Mouse (Mus musculus) spleen, embryonic (tissue): Measurements from ENCODE around the gene Morn3.

ENCODE experiments used
- CTCF ChIA-PET: fragments of 350-600 bp; sonication (Branson Sonifier 250); formaldehyde crosslinking; loops from one replicate; lab custom pipeline; 2022; lab: Charles Lee

Morn3 gene

DNA sequence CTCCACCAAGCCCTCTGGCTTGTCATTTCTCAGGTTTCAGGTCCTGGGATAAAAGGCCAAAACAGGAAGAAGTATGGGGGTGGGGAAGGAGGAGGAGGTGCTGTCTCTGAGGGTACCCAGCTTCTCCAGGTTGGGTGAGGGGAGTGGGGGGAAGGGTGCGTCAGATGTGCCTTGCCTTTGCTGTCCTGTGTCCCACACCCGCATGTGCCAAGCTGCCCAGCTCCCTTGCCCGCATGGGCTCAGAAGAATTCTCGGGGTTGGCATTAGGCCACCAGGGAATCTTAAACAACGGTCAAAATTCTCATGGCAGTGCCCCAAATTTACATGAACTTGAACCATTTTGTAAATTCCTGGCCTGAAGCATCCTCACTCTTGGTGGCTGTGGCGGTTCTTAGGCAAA is 20.4 kb downstream of the Morn3 start:
- CTCF ChIA-PET, result no interaction called here

DNA sequence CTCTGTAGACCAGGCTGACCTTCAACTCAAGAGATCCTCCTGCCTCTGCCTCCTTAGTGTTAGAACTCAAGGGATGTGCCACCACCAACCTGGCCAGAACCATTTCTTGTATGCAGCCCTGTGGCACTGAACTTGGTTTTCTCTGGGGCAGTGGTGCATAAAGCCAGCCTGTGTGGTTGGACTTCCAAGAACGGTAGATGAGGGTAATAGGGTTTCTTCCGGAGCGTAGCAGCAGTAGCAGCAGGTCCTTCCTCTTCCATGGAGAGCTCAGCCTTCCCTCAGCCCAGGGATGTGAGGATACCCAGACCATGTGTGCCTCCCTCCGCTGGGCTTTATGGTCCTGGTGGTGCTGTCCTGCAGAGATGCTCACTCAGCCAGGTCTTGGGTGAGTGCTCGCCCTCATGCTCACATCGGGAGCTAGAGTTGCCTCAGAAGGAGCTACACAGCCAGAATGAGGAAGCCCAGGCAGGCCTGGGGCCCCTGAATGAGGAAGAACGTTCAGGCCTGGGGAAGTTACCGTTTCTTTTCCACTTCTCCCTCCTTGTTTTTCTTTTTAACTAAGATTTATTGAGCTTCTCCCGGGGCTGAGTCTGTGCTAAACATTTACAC is 21.7 kb downstream of the Morn3 start:
- CTCF ChIA-PET, result interaction anchor here (0.6 kb wide), 3 partner anchors 30 to 86 kb away, joined by 3 to 5 read pairs (median 4); no protein-coding TSS in a partner anchor

DNA sequence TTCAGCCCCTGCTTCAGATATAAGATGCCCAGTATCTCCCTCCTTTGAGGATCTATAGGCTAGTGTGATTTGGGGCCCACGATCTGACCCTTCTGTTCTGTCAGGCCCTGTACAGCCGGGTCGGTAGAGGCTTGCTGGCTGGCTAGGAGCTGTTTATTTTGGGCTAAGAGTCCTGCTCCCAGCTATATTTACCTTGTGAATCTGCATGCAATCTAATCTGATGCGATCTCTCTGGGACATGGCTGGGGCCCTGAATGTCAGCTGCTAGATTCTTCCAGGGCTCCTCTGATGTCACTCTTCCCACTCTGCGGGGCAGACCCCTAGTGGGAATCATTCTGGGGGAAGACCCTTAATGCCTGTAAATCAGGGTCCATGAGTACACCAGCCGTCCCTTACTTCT is 22.5 kb downstream of the Morn3 start:
- CTCF ChIA-PET, result interaction anchor here (0.6 to 0.7 kb wide), 3 partner anchors 31 to 839 kb away, joined by 3 to 5 read pairs (median 4); no protein-coding TSS in a partner anchor

DNA sequence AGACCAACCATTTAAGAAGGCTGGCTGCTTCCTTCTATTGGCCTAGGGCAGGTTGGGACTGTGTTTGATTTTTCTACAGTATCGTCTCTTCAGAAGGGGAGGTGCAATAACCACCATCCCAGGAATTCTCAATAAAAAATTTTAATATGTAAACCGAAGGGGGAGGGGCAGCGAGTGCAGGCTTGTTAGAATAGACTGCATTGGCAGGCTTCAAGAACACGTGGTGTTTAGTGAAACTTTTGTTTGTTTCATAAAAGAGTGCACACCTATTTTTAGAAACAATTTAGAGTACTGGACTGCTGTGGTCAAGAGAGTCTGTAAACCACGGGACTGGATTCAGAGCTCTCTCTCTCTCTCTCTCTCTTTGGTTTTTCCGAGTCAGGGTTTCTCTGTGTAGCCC is 23.8 kb downstream of the Morn3 start:
- CTCF ChIA-PET, result interaction anchor here (0.6 kb wide), 1 partner anchor 34 kb away, joined by 9 read pairs; no protein-coding TSS in a partner anchor

DNA sequence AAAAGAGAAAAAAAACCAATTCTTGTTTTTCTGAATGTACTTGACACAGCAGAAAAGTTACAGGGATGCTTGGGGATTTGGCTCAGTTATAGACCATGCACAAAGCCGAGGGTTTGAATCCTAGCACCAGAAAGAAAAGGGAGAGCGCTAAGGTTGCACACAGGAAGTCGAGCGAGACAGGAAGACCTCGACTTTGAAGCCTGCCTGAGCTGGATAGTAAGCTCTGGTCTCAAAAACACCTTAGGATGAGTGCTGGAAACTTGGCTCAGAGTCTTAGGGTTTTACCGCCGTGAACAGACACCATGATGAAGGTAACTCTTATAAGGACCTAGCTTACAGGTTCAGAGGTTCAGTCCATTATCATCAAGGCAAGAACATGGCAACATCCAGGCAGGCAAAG is 25.4 kb downstream of the Morn3 start:
- CTCF ChIA-PET, result no interaction called here

DNA sequence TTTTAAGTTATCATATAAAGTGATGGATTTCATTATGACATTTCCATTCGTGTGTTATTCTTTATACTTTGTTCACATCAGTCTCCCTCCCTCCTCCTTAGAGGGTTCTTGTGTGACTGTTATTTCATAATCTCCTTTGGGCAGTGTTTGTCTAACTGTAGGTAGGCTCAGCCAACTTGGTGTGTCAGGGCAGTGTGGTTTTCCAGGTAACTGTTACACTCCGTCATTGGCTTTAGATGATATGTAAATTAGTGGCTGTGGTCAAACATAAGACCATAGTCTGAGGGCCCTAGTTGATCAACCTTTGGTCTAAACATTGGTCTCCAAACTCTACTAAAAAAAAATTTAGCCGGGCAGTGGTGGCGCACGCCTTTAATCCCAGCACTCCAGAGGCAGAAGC is 26.4 kb downstream of the Morn3 start:
- CTCF ChIA-PET, result interaction anchor here (0.6 kb wide), 1 partner anchor 1265 kb away, joined by 3 read pairs; no protein-coding TSS in a partner anchor

DNA sequence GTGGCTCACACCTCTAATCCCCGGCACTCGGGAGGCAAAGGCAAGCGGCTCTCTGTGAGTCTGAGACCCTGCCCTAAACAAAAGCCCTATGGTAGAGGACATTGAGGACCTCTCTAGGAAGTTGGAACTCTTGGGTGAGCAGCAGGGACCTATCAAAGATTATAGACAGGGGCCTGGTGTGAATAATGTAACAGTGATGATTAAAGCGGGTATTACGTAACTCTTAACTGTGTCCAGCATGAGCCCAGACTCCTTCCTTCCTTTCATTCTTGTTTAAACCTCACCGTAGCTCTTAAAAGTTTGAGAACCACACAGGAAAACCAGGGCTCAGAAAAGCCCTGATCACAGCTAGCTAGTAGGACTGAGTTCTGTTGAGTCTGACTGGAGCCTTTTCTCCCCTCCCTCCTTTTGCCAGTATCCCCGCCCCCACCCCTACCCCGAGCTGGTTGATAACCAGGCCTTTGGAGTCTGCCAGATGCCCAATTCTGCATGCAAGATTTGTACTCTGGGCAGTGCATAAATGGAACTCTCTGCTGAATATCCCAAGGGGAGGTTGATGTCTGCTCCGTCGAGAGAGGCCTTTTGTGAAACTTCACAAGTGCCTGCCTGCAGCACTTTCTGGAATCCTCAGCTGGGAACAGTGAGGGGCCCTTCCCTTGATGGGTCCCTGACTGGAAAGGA is 27.3 kb downstream of the Morn3 start:
- CTCF ChIA-PET, result interaction anchor here (0.5 to 0.6 kb wide), 2 partner anchors 21 to 44 kb away, joined by 3 to 11 read pairs; no protein-coding TSS in a partner anchor

DNA sequence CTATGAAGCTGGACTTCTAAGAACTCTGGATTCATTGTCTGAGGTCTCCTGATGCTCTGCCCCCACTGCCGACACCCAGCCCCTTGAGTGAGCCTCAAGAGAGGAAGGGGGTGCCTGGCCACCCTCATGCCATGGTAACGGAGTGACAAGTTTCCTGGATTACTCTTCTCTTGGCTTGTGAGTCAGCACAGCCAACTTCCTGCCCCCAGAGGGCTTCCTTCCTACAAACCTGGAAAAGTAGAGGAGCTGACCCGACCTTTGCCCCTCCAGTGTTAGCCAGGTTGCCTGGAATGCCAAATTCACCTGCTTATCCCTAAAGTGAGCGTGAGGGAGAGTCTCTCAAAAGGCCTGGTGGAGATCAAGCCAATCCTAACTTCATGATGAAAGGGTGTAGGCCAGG is 29.3 kb downstream of the Morn3 start:
- CTCF ChIA-PET, result interaction anchor here (0.6 kb wide), 1 partner anchor 107 kb away, joined by 7 read pairs; no protein-coding TSS in a partner anchor

DNA sequence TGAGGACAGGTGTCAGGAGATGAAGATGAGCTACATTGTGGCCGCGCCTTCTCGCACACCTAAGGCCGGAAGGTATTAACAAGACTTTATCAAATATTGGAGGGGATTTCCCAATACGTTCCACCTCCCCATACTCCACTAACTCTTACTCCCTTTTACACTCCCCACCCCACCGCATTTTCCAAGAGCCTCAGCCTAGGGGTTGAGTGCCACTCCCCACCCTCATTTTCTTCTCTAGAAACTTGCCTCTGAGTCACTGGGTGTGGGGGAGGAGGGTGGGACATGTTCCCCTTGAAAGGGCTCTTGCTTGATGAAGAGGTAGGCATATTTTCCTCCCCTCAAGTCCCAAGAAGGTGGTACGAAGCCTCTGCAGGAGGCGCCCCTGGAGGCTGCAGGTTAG is 30.9 kb downstream of the Morn3 start:
- CTCF ChIA-PET, result interaction anchor here (0.5 to 1.0 kb wide), 2 partner anchors 10 to 24 kb away, joined by 3 read pairs; no protein-coding TSS in a partner anchor

DNA sequence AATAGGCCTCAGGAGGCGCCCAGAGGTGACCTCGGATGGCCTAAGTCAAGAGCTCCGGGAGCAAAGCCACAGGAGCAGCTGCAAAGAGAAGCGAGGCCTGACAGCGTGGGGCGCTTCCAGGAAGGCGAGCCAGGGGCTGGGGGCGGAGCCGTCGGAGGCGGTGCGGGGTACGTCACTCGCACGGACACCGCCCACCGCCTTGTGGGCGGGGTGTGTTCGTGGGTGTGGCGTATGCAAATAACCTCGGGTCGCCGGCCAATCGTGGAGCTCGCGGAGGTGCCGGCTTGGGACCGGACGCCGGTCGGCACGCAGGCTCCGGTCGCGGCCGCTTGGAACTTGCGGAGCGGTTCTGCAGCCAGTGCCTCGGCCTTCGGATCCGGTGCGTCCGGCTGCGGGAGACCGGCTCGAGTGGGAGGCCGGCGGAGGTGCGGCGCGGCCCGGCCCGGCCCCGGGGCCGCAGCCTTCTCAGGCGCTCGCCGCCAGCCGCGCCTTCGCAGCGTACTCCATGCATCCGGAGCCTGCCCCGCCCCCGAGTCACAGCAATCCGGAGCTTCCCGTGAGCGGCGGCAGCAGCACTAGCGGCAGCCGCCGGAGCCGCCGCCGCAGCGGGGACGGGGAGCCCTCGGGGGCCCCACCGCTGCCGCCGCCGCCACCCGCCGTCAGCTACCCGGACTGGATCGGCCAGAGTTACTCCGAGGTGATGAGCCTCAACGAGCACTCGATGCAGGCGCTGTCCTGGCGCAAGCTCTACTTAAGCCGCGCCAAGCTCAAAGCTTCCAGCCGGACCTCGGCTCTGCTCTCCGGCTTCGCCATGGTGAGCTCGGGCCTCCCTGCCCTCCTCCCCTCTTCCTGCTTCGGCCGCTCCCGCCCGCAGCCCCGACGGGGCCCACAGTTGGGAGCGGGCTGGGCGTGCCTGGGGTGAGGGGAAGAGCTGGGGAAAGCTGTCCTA is 31.8 kb downstream of the Morn3 start, which contains the start of gene Orai1:
Gene Orai1, plus strand, starts transcription at position 322 of the 949 bp plus-strand sequence.
- CTCF ChIA-PET, result interaction anchor here (0.6 to 1.0 kb wide), 3 partner anchors 23 to 396 kb away, joined by 3 read pairs; no protein-coding TSS in a partner anchor

DNA sequence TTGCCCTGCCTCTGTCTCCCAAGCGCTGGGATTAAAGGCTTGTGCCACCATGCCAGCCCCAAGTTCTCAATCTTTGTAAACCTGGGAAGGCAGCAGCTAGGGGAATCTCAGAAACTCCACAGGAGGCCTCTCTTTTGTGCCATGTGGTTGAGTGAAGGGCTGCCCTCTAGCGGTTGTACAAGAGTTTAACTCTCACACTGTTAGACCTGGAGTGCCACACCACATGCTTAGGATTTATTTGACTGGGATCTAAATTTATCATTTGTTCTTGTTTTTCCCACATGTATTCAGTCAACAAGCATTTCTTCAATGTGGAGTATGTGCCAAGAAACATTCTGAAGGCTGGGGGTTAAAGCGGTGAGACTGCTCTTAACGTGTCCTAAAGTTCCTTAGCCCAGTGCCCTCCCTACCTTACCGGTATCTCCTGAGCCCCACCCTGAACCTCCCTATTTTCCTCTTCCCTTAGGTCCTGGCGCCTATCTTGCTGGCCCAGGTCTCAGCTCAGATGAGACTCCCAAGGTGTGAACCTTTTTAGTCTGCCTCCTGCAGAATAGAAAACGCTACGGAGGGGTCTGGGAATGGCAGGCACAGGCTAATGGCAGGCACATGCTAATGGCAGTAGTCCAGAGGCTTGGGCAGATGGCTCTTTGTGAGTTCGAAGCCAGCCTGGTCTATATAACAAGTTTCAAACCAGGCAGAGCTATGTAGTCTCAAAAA is 33.1 kb downstream of the Morn3 start:
- CTCF ChIA-PET, result interaction anchor here (0.5 to 1.3 kb wide), 5 partner anchors 45 to 134 kb away, joined by 3 to 11 read pairs (median 3); no protein-coding TSS in a partner anchor

DNA sequence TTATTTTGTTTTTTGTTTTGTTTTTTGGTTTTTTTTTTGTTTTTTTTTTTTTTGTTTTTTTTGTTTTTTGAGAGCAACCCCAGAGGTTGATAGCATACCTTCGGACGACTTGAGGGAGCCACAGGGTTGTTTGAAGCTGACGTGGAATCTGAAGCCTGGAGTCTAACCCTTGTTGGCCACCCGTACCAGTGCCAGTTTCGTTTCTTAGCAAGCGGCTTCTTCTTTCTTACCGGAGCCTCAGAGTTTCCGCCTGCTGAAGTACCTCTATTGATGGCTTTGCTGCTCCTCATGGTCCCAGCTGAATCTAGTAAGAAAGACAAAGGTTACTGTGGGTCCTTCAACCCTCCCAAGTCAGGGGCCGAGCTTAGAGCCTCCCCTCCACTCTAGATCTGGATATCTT is 35.1 kb downstream of the Morn3 start:
- CTCF ChIA-PET, result interaction anchor here (0.7 kb wide), 2 partner anchors 46 to 510 kb away, joined by 3 read pairs; partner anchors contain the start of gene Atp2a2

DNA sequence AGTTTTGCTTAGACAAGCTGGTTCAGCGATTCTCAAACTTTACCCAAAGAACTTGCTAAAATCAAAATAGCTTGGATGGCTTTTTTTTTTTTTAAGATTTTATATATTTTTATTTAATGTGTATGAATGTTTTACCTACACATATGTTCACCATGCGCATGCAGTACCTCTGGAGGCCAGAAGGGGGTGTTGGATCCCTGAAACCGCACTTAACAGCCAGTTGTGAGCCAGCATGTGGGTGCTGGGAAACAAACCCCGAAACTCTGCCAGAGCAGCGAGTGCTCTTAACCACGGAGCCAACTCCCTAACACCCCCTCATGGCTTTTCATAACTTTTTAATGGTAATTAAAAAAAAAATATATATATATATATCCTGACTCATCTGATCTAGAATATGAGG is 36.0 kb downstream of the Morn3 start:
- CTCF ChIA-PET, result no interaction called here

DNA sequence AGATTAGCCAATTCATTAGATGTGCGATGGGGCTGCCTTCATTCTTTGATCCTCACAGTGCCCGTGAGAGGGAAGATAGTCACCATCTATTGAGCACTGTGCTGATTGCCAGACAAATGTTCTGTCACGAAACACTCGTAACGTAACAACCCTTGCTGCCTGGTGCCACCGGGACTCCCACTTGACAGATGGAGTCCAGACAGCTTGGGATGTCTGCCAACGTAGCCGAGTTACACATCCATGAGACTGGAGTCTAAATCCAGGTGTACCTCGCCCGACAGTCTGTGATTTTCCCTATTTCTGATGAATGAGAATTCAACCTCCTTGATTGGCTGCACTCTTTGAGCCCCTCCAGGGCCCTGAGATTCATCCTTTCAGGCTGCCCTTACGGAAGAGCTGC is 36.9 kb downstream of the Morn3 start:
- CTCF ChIA-PET, result interaction anchor here (0.5 kb wide), 1 partner anchor 31 kb away, joined by 3 read pairs; no protein-coding TSS in a partner anchor

DNA sequence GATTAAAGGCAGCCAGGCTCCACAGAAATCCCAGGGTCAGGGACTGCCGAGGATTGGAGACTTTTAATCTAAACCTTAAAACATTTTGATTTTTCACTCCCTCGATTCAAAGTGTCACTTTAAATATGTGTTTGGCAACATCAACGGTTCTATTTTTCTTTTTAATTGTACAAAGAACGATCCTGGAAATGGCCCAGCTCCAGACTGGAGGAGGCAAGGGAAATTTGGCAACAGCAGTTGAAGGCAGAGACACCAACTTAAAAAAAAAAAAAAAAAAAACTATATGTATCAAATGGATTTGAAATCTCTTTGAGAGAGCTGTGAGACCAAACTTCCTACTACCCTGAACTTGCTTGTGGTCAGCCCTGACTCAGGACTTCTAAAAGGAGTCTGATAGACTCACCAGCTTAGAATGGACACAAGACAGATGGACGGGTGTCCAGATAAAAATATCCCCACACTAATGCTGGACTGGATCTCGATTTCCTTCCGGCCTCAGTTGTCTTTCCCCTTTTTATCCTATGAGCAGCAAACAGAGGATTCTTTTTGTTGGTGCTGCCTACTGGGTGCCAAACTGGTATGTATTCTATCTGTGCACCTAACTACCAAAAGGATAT is 37.8 kb downstream of the Morn3 start:
- CTCF ChIA-PET, result interaction anchor here (0.6 to 1.0 kb wide), 4 partner anchors 48 to 1533 kb away, joined by 3 to 4 read pairs (median 3); no protein-coding TSS in a partner anchor

DNA sequence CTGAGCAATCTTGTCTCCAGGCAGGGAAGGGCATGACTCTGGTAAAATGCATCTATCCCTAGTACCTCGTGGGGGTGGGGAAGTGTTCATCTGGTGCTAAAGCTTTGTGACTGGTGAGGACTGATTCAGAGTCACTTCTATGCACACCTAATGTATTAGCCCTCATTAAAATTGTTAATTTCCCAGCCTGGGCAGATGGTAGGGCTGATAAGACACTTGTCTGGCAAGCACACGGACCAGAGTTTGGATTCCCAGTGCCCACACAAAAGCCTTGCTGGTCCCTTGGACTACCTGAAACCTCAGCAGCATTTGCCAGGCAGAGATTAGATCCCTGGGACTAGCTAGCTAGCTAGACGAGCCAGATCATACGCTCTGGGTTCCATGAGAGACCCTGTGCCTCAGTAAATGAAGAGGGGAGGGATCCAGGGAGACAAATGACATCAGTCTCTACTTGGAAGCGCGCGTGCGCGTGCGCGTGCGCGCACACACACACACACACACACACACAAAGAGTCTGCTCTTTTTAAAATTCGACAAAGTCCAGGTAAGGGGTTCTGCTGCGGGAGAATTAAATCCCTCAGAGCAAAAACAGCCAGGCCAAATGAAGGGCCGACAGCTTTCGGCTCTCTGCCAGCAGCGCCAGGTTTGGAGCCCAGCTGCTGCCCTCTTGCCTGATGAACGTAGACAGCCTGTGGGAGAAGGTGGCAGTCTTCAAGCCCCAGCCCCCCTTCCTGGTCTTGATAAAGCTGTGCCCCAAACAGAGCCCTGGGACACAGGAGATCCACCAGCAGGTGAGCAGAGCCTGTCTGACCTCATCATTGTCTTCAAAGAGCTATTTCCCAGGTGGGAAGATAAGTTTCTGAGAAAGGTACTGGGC is 40.9 kb downstream of the Morn3 start:
- CTCF ChIA-PET, result interaction anchor here (0.6 to 0.8 kb wide), 2 partner anchors 47 to 105 kb away, joined by 3 to 15 read pairs; no protein-coding TSS in a partner anchor

DNA sequence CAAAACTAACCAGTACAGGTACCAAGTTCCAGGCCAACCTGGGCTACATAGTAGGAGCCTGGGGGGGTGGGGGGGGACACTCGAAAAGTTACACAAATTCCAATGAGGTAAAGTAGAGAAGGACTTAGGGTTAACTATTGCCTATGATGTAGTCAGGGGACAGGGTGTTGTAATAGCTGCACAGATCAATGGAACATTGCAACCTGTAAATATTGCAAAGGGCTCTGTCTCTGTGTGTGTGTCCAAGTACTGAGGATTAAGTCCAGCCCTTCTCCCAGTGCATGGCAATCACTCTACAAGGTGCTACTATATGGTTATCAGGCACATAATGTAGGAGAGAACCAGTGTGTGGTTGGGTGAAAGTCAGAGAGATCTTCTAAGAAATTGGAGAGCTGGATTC is 45.9 kb downstream of the Morn3 start:
- CTCF ChIA-PET, result no interaction called here
